Mouse (Mus musculus) adrenal gland, adult 18-20 months (tissue): Measurements from ENCODE around the gene Slc39a11. TPM values are rescaled to one million over a fixed set of nuclear protein-coding genes. Genes with fewer than 3 reads are reported as not detected.
A peak's percentile ranks its signal among the peaks of the same experiment; 100 is the strongest.

ENCODE experiments used
- DNase-seq, 2 experiments: peaks; one replicate each; pipeline ENCODE4 v3.0.0; 2021 to 2022; ENCODE audit warnings: low spot score in 2 of 2
- total RNA-seq, 2 experiments: library from RNA; stranded (reverse); gene quantifications; 1 replicate in 1 of 2; 2 replicates in 1 of 2; pipeline ENCODE4 v1.2.3; 2021

The Slc39a11 gene
- total RNA-seq, 2 experiments from 2014 or later = 23.1 to 29.1 TPM

GRCm38 (mm10) chr11:113296912-113297625, 352.8 kb downstream of the Slc39a11 start:
- DNase-seq = peak; percentile 21 to 30

GRCm38 (mm10) chr11:113296162-113296561, 353.7 kb downstream of the Slc39a11 start:
- DNase-seq = peak; percentile 76 to 79

GRCm38 (mm10) chr11:113294518-113294917, 355.4 kb downstream of the Slc39a11 start:
- DNase-seq = no peak

GRCm38 (mm10) chr11:113292906-113293614, 356.8 kb downstream of the Slc39a11 start:
- DNase-seq = no peak

- no peak for DNase-seq
Observed at GRCm38 (mm10) chr11:113291781-113292714, 357.8 kb downstream of the Slc39a11 start.

GRCm38 (mm10) chr11:113290911-113291310, 359.0 kb downstream of the Slc39a11 start:
- DNase-seq = no peak

GRCm38 (mm10) chr11:113284951-113285741, 364.7 kb downstream of the Slc39a11 start:
- no peak for DNase-seq

GRCm38 (mm10) chr11:113283376-113283811, 366.5 kb downstream of the Slc39a11 start:
- DNase-seq = peak in 1 of 2 experiments; percentile 41

- DNase-seq = no peak
Observed at GRCm38 (mm10) chr11:113278238-113278637, 371.6 kb downstream of the Slc39a11 start.

- no peak for DNase-seq
Observed at GRCm38 (mm10) chr11:113277034-113277612, 372.8 kb downstream of the Slc39a11 start.

GRCm38 (mm10) chr11:113276518-113276917, 373.4 kb downstream of the Slc39a11 start:
- no peak for DNase-seq

GRCm38 (mm10) chr11:113274037-113274436, 375.8 kb downstream of the Slc39a11 start:
- no peak for DNase-seq

- DNase-seq = no peak
Observed at GRCm38 (mm10) chr11:113271857-113272256, 378.0 kb downstream of the Slc39a11 start.

GRCm38 (mm10) chr11:113268831-113269319, 381.0 kb downstream of the Slc39a11 start:
- DNase-seq = no peak

- DNase-seq = no peak
Observed at GRCm38 (mm10) chr11:113267516-113268230, 382.2 kb downstream of the Slc39a11 start.

GRCm38 (mm10) chr11:113266706-113267105, 383.2 kb downstream of the Slc39a11 start:
- DNase-seq = no peak

GRCm38 (mm10) chr11:113265567-113265966, 384.3 kb downstream of the Slc39a11 start:
- DNase-seq = no peak

- no peak for DNase-seq
Observed at GRCm38 (mm10) chr11:113263971-113264370, 385.9 kb downstream of the Slc39a11 start.

GRCm38 (mm10) chr11:113262062-113262461, 387.8 kb downstream of the Slc39a11 start:
- DNase-seq = no peak
